Mouse (Mus musculus) thymus, postnatal 4 days (tissue): ENCODE results near the gene Gm10647.
A peak's percentile ranks its signal among the peaks of the same experiment; 100 is the strongest.
"Not testable (repeated sequence)": the region's sequence is repeated elsewhere in the genome, so short reads cannot be mapped to it uniquely, and the experiment has no call there.

Experiments
- DNase-seq: peaks from one replicate; pipeline ENCODE4 v3.0.0; 2021

Gm10647 gene

DNA sequence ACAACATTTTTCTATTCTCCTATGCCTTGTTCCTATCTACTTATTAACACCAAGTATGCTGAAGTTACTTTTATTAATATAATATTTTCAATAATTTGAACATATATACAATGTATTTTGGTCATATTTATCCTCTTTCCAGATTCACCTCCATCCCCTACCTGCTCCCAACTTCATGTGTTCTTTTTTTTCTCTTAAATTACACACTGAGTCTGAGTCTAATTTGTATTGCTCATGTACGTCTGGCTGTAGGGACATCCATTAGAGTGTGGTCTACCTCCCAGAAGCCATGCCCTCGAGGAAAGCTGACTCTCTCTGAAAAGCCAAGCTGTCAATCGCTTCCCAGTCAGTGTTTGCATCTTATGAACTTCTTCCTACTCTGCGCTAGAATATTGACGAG, at the start of gene Gm10647:
Gene Gm10647 (plus strand): TSS at position 301 of the 400 bp plus-strand sequence.
- DNase-seq = no peak

DNA sequence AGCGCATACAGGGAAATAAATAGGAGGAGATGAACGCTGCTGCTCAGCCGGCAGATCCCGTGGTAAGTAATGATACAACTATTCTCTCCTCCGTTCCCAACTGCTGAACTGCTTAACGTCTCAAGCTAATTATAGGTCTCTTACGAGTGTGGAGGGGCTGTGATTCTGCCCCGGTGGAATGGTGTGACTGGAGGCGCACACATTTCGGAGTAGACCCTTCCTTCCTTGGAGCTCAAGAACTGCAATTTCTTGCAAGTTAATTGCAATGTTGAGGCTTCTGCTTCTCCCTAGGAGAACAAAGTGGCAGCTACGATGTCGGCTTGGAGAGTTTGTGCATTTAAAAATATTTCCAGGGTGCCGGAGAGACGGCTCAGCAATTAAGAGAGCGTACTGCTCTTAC, 48.4 kb upstream of the Gm10647 start:
- no peak for DNase-seq

DNA sequence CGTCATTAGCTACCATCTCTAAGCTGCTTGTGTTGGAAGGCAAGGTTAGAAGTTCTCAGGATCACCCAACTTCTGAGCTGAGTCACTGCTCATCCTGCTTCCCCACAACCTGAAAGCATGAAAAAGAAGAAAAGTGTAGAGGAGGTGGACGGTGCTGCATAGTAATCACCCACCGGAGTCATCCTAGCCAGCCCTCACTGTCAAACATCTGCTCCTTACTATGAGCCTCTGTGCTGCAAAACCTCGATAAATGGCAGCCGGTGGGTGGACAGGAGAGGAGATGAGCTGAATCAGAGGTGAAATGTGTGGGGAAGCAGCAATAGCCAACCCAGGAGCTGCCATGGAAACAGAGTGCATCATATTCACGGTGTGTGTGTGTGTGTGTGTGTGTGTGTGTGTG, 44.0 kb upstream of the Gm10647 start:
- DNase-seq = no peak

DNA sequence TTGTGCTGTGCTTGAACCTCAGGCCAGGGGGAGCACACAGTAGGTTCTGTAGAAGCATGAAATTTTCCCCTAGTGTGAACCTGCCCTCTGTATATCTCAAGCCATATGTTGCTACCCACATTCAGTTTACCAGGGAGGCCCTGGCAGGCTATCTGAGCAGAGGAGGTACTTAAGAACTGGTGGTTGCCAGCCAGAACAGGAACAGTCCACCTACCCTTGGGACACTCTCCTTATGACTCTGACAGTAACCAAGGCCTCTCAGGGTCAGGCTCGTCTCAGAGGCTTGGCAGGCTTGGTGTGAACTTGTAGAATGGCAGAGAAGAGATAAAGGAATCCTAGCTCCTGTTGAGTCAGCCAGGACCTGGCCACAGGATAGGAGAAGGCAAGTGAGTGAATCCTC, 35.8 kb upstream of the Gm10647 start:
- DNase-seq = no peak

DNA sequence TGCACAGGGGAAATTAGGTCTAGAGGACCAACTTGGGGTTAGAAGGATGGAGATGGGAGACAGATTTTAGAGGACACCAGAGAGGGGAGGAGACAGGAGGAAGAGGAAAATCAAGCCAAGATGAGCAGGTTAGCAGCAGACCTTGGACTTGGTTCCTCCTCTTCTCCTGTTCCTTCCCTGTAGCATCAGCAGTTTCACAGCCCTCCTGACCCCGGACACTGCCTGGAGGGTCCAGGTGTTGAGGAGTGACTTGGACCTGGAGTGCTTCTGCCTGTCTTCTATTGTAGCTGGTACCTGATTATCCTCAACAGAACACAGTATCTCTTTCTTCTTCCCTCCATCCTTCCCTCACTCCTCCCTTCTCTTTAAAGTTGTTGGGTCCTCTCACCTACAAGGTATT, 28.1 kb upstream of the Gm10647 start:
- DNase-seq = no peak

DNA sequence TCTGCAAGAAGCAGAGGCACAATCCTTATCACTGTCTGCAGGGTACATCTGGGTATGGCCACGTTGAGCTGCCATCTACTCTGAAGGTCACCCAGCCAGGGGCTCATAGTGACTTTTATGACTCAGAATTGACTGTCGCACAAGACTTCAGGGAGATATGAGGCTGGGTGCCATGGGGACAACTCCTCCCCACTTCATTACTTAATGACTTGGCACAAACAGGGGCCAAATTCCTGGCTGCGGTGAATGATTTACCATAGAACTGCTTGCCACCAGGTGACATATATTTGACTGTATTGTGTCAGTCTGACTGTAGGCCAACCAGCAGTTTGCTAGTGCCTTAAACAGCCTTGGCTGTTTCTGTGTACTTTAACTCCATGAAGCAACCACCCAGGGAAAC, 27.6 kb upstream of the Gm10647 start:
- no peak for DNase-seq

DNA sequence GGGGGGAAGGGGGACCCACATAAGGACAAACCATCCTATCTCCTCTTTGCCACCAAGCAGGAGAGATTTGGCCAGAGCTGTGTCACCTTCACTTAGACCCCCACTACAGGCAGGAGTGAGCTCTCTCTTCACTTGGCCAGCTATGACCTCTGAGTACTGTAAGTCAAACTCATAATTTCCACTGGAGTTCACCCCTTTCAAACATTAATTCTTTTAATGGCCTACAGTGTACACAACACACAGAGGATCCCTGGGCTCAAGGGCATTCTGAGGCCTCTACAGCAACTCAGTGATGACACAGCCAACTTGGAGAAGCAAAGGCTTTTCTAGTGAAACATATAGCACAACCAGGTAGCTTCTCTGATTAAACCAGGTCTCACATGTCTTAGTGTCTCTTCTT, 26.1 kb upstream of the Gm10647 start:
- DNase-seq = no peak

DNA sequence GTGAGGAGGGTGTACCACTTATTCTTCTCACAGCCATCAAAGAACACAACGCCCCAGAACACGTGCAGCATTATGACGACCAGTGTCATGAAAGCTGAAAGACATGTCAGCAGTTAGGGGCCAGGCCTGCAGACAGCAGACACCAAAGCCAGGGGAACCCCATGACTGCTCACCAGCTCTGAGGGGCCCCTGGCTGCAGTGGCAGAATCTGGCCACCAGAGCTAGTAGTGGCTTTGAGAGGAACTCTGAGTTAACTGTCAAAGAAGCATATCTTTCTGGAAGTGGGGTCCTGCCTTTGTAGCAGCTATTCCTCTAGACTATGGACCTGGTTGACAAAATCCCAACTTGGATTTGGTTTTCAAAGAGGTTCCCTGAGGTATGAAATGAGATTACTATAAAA, 12.3 kb upstream of the Gm10647 start:
- DNase-seq = peak; percentile 75

DNA sequence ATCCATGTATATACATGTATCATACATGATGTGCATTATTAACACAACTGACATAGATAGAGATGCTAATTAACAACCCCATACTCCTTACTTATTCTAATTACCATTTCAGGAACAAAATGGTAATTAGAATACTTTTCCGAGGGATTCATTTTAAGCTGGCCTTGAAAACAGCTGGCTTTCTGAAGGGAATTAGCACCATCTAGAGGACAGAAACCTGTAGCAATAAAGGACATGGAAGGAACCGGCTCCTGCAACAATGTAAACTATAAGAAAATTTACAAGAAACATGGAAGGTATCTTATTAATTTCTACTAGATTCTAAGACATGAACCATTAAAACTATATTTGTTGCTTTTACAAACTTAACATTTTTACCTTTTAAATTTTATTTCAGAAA, 9.0 kb upstream of the Gm10647 start:
- no peak for DNase-seq

DNA sequence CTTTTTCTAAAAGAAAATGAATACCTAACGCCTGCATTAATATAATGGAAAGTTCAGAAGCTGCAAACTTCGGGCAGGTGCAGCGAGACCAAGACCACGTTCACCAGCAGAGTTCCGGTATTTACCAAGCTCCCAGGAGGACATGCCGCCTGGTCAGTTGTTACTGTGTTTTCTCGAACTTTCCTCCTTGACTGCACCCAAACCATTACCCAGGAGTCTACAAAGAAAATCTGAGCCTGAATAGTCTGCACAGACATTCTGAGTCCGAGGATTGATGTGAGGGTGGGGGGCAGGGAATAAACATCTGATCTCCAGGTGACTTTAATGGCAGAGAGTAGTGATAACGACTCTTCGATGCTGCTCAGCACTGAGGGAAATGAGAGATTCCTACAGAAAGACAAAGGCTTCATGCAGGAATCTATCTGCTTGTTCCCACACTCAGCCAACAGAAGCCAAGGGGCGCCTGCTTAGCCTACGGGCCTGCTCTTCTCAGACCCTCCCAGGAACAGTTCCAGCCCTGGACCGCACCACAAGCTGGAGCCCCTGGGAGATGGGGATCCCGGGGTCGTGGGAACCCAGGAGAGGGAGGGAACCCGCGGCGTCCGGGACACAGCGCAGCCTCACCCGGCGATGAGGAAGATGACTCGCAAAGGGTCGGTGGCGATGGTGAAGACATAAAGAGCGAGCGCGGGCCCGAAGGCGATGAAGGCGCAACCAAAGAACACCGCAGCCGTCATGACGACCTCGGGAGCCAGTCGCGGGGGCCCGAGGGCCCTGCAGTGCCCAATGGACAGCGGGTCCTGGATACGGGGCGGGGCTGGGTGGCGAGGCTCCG, 2.0 kb upstream of the Gm10647 start:
- no peak for DNase-seq

DNA sequence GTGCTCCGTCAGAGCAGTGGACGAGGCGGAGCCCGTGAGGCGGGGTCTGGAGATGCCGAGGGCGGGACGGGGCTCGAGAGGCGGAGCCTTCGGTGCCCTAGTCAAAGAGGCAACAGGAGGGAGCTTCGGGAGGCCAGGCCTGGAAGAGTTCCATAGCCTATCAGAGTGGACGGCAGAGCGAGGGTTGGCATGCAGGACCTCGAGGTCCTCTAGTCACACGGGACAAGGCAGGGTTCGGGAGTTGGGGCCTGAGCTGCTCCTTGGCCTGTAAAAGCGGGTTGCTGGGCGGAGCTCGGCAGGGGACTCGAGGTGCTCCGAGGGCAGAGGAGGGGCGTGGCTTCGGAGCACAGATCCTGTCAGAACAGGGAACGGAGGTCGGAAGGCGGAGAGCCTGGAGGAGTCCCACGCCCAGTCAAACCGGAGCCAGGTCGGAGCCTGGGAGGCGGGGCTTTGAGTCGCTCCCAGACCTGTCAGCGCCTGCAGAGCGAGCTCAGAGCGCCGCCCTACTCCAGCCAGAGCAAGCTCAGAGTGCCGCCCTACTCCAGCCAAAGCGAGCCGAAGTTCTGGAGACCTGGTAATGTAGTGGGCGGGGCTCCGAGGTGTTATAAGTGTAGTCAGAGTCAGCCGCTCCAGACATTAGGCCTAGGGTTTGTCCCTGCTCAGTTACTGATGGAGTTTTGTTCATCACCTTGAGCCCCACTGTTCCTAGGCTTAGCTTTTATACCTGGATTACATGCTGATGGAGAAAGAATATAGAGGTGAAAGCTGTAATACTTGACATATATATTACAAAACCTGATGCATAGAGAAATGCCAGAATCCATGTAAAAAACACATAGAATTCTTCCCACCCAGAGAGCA, 1.1 kb upstream of the Gm10647 start, which contains the start of gene Aph1b:
Gene Aph1b (minus strand): TSS at position 27 of the 861 bp plus-strand sequence.
- peak; percentile 93 for DNase-seq

DNA sequence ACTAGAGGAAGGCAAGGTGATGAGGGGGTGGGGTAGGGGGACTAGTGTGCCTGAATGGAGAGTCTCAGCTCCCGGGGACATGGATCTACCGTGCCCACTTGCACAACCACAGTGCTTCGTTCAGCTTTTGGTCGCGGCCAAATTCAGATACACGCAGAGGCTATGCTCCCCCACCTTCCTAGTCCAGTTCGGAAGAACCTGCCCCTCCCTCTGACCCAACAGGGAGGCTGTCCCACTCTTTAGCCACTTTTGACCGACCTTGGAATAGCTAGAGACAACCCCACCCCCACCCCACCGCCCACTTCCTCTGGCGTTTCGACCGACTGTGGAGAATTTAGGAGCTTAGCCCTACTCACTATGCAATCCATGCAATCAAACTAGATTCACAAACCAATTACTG, 5.1 kb downstream of the Gm10647 start:
- DNase-seq = no peak

DNA sequence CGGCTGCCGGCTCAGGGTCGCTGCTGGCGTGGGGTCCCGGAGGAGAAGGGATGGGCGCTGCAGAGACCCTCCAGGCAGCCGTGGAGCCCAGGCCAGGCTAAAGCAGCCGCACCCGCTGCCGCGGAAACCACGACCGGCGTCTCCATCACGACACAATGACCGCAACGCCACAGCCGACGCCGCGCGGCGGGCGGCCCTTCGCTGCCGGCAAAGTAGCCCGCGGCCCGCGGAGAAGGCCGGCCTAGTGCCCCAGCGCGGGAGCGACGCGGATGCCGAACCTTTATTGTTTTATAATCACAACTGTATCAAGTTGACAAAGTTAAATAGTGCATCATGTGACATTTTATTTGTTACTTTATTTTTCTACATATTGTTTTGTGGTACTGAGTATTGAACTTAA, 9.1 kb downstream of the Gm10647 start:
- DNase-seq = not testable (repeated sequence)

DNA sequence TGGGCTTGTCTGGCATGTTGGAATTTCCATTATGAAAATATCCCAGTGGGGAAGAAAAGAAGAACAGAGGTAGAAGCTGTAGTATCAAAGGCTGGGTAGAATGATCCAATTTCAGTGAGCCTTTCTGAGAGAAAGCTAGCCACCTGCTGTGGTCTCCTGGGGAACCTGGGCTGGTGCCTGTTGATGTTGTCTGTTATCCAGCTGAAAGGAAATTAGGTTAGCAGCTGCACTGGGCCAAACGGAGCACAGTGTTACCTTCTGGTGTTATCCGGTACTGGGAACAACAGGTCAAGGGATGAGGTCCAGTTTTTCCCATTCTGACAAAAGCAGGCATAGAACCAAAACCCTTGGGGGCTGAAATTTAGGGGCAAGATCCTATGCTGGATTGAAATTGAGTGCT, 16.6 kb downstream of the Gm10647 start:
- peak; percentile 31 for DNase-seq

DNA sequence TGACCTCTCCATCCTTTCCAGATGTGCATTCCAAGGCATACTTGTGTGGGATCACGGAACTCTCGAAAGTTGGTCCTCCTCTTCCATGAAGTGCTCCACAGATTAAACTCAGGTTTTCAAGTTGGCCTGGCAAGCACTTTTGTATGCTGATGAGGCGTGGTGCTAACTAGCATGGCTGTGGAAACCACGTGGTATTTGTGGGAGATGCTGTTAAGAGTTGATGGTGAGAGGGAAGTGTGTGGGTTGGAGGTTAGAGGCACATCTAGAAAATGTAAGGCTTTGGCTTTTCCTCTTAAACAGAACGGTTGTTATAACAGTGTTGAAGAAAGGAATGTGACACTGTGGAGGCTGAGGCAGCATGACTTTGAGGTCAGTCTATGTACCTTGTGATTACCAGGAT, 24.2 kb downstream of the Gm10647 start:
- no peak for DNase-seq

DNA sequence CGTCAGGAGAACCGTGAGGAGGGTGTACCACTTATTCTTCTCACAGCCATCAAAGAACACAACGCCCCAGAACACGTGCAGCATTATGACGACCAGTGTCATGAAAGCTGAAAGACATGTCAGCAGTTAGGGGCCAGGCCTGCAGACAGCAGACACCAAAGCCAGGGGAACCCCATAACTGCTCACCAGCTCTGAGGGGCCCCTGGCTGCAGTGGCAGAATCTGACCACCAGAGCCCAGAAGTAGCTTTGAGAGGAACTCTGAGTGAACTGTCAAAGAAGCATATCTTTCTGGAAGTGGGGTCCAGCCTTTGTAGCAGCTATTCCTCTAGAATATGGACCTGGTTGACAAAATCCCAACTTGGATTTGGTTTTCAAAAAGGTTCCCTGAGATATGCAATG, 25.4 kb downstream of the Gm10647 start:
- peak; percentile 60 for DNase-seq

DNA sequence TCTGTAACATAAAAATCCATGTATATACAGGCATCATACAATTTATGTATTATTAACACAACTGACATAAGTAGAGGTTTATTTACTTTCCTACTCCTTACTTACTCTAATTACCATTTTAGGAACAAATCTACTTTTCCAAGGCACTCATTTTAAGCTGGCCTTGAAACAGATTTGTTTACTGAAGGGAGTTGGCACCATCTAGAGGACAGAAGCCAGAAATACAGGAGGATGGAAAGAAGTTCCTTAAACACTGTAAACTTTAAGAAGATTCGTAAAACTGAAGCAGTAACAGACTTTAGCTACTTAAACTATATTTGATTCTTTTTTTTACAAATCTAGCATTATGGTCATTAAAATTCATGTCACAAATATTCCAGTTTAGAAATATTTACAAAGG, 29.2 kb downstream of the Gm10647 start:
- DNase-seq = no peak

DNA sequence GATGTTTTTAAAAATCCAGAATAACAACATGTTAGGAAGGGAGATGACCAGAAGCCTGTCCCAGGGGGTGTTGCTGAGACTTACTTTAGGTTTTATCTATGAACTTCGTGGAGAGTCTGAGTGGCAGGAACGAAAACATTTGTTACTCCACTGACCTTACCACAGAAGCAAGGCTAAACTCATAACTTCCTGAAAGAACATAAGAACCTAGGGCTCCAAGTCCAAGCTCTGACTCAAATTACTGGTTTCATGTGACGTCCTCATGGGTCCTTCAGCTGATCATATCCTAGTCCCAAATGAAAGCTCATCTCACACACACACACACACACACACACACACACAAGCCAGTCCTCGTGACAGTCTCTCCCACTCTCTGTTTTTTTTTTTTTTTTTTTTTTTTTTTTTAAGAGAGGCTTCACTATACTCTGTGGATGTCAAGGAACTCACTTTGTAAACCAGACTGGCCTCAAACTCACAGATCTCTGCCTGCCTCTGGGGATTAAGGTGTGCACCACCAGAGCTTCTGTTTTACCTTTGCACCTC, 35.6 kb downstream of the Gm10647 start:
- DNase-seq = no peak

DNA sequence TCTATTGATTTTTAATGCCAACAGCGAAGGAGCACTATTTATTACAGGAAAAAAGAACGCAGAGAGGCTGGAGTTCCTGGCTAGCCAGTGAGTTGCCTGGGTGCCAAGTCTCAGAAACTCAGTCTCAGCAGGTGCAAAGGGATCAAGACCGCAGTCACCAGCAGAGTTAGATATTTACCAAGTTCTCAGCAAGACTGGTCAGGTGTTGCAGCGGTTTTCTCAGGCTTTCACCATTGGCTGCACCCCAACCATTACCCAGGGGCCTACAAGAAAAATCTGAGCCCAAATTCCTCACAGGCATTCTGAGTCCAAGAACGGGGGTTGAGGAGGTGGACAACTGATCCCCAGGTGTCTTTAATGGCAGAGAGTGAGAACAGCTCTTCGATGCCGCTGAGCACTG, 37.0 kb downstream of the Gm10647 start:
- DNase-seq = no peak

DNA sequence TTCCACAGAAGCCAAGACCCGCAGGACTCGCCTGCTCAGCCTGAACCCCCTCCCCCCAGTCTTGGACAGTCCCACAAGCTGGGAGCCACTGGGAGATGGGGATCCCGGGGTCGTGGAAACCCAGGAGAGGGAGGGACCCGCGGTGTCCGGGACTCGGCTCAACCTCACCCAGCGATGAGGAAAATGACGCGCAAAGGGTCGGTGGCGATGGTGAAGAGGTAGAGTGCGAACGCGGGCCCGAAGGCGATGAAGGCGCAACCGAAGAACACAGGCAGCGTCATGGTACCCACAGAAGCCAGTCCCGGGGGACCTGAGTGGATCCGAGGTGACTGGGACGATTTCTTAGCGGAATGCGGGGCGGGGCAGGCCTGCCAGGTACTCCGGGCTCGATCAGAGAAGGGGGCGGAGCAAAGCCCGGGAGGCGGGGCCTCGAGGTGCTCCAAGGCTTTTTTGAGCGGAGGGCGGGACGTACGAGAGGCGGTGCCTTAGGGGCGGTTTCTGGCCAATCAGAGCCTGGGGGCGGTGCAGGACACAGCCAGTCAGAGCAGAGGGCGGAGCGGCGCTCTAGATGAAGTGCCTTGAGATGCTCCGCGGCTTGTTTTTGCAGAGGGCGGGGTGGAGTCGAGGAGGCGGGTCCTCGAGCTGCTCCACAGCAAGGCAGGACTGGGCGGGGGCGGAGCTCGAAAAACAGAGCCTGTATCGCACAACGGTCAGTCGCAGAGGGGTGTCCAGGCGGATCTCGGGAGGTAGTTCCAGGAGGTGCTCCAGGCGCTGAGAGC, 37.7 kb downstream of the Gm10647 start, which contains the start of gene Aph1c:
Gene Aph1c (minus strand): TSS at position 409 of the 779 bp plus-strand sequence.
- DNase-seq = peak; percentile 100

DNA sequence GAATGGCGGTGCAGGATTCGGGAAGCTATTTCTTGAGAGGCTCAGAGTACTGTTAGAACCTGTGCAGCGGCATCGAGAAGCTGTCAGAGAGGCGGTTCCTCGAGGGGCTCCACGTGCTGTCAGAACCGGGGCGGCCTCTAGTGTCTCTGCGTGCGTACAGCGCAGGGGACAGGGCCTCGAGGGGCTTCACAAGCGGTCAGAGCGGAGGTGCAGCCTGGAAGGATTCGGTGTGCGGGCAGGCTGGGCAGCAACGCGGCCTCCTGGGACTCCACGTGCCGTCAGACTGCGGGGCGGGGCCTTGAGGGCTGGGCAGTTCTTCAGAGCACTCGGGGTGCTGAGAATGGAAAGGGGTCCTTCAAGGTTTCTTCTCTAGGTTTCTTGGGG, 38.2 kb downstream of the Gm10647 start:
- DNase-seq = no peak

DNA sequence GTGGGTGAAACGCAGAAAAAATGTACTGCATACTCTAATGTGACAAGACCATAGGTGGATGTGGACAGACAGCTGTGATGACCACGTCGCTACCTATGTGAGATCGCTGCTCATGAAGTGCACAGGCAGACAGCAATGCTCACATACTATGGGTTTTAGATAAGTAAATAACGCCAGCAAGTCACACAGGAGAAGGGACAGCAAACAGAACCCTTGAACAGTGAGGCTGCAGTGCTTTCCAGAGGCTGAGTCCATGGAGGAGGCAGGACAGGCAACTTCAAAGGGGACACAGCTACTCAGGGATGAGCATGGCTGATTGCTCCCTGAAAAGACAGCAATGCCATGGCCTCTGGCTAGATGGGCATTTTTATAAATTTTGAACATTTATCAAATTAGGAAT, 50.0 kb downstream of the Gm10647 start:
- DNase-seq = no peak
